Mouse (Mus musculus): ENCODE measurements at regions not wholly inside any gene's neighbourhood (a gene's known extent, or its start where the extent isn't known, plus 50 kb on each side); places are given as distances from the start of the nearest gene placed in this dataset.
A peak's percentile ranks its signal among the peaks of the same experiment; 100 is the strongest.

DNA sequence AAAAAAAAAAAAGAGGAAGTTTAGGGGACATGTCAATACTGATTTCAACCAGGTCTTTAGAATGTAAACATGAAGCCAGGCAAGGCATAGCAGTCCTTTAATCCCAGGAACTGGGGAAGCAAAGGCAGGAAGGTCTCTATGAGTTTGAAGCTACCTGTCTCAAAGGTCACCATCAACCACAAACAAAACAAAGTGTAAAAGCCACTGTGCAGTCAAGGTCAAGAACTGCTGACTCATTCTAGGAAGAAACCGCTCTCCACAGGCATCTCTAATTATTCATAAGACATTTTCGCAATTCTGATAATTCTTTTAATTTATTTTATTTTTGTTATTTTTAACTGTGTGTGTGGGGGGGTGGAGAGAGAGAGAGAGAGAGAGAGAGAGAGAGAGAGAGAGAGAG lies 364.0 kb downstream of the Cntnap4 start:
- DNase-seq = no peak
- intact Hi-C loops (cut with DNase I) = no loop called here

DNA sequence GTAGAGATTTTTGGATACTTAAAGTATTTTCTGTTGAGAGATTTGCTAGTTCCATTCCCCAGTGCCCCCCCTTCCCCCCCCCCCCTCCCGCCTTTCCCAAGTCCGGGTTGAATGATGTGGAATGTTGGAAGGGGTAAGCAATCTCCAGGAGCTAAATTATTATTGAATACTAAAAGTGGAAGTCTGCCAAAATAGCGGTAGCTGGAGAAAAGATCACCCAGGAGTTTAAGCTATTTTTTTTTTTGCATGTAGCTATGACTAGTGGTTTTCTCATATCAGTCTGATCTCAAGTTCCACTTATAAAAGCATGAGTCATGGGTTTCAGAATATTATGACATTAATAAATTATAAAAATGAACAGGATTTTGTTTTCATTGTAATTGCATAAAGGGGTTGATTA lies 365.6 kb downstream of the Cntnap4 start:
- no peak for DNase-seq

DNA sequence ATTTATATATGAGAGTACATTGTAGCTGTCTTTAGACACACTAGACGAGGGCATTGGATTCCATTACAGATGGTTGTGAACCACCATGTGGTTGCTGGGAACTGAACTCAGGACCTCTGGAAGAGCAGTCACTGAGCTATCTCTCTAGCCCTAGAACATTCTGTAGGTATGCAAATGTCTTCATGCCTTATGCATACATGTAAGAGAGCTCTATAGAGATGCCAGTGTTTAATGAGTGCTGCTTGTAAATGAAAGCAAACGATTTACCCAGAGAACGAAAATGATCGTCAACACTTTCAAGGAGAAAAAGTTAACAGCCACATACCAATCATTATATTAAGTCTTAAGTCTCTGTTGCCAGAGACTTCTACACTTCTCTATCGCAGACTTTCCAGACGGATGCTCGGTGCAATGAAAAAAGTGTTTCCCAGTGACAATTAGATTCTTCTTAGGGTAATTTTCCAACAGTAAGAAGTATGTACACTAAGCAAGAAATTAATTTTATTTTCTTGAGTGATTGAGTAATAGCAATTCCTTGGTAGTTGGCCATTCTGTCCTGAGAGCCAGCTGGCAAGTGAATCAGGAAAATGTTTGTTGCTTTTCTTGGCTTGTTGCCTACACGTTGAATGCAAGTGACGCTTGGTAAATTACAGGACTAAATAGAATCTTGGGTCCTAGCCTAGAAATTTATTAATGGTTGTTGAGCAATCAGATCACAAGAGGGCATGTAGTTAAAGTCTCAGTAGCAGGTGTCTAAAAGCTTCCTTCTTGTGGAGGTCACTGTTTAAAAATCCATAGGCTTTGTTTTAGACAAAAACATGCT lies 366.3 kb downstream of the Cntnap4 start:
- DNase-seq = peak; percentile 57
- intact Hi-C loops (cut with DNase I) = no loop called here

More for the DNA sequence above, 365.6 kb downstream of the Cntnap4 start:
- intact Hi-C loops (cut with DNase I) = no loop called here

DNA sequence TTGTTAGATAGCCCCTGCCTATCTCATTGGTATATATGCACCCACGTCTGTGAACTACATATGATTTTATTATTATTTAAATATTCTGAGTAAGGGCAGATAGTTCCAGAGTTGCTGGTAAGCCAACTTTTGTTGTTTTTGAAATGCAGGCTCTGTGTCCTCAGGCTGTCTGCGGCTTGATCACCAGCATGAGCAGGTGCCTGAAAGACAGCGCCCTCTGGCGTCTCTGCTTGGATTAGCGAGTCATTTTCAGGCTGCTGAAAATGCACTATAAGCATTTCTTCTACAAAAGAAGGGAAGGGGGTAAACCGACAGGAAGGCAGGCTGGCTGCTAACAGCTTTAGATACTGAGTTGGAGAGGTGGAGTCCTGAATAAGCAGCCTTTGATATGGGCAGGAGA lies 402.6 kb downstream of the Cntnap4 start:
- intact Hi-C loops (cut with DNase I) = loop anchor here (5.0 to 10.0 kb wide), 2 partner anchors 400 to 928 kb away; partner anchors contain the start of gene Cntnap4
- DNase-seq = peak; percentile 82

DNA sequence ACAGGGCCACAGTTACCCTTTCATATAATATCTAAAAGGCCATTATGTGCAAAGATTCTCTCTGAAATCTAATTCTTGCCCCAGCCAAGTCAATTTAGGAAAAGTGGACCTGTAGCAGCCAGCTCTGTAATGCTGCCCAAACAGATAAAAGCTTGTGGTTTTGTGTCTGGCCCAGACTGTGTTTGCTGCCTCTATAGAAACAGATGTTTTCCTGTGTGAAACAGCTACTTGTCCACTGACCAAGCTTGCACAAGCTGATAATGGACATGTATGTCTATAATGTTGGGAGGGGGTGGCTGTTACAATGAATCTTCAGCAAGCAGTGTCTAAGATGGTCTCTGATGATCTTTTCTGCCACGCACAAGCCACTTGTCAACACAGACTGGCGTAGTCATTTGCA lies 405.9 kb downstream of the Cntnap4 start:
- intact Hi-C loops (cut with DNase I) = loop anchor here (10.0 kb wide), 1 partner anchor 931 kb away; no protein-coding TSS in a partner anchor

DNA sequence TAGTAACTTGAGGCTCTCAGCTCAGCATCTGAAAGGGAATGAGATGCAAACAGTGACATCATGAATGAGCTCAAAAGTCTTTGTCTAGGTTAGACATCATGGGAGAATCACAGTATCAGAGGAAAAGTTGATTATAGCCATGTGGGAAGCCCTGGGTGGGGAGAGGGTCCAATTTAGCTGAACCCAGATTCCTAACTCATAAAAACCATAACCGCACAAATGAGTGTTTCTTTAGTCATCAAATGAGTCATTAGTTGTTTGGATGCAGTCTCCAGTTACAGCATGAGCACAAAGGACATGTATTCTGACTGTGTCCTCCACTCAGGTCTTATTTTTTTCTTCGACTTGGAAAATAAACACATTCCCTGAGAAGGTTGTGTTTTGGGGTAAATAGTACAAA lies 406.5 kb downstream of the Cntnap4 start:
- intact Hi-C loops (cut with DNase I) = loop anchor here (10.0 kb wide), 1 partner anchor 932 kb away; no protein-coding TSS in a partner anchor
- no peak for DNase-seq

More for the DNA sequence above, 405.9 kb downstream of the Cntnap4 start:
- no peak for DNase-seq

DNA sequence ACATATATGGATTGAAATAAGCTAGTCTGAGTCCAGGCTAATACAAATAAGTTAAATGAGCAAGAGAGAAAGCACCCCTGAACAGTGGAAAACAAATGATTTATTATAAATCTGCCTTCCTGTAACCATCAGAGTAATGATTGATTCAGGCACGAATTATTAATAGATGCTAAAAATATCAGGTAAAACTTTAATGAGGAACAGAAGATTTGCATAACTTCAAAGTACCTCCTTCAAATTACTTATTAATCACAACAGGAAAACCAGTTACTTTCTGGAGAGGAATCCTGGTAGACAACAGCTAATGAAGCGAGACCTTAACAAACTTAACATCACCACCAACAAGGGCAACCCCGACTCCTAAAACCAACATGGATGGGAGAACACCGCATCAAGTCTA lies 423.9 kb downstream of the Cntnap4 start:
- intact Hi-C loops (cut with DNase I) = no loop called here
- no peak for DNase-seq

DNA sequence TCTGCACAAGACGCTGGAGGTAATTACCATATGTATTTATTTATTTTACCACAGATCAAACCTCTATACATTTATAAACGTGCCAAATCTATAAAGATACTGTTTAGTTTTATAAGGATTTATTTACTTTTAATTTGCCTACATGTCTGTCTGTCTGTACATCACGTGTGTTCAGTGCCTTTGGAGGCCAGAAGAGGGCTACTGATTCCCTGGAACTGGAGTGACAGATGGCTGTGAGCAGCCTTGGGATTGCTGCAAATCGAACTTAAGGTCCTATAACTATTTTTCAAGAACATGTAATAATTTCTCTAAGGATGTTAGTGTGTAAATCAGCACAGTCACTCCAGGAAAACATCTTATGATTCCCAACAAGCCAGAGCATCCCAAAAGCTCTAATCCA lies 437.5 kb downstream of the Cntnap4 start:
- peak; percentile 16 for DNase-seq
- intact Hi-C loops (cut with DNase I) = no loop called here

DNA sequence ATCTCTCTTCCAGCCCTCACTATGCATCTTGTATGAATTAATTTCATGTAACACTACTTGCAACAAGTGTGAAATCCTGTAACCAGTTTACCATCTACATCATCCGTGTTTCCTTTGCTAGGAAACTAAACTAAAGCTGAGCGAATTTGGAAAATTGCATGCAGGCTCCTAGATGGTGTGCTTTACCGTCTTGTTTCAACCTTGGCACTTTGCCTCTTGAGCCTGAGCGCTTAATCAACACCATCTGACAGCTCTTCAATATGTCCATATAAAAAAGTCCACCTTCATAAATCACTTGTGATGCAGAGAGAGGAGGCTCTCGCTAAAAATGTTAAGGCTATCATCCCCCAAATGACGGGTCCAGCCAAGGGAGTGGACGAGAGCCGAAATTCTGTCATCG lies 459.0 kb downstream of the Cntnap4 start:
- no peak for DNase-seq
- intact Hi-C loops (cut with DNase I) = no loop called here

DNA sequence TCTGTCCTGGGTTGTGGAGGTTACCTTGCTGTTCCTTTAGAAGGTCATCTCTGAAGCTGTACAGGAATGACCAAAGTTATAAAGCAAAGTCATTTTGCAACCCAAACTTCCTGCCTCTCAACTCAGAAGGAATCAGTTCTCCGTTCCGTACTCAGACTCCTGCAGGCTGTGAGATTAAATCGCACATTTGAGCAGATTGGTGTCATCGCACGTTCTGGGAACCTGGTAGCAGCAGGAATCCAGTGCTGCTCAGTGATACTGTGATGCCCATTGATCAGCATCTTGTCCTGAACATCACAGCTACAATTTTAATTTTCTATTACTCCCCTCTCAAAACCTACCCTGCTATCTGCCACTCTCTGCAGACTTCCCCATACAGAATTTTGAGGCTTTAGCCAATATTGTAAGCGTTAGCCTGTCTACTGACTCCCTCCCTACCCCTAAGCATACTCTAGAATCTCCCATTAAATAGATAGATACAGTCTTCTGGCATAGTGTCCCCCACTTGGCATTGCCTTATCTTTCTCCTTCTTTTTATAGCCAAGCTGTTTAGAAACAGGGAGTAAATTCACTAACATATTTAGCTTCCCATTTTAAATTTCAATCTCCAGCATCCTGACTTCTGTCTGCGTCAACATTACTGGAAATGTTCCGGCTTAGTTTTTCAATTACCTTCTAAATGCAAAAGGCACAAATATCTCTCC lies 482.1 kb downstream of the Cntnap4 start:
- no peak for DNase-seq
- intact Hi-C loops (cut with DNase I) = no loop called here

DNA sequence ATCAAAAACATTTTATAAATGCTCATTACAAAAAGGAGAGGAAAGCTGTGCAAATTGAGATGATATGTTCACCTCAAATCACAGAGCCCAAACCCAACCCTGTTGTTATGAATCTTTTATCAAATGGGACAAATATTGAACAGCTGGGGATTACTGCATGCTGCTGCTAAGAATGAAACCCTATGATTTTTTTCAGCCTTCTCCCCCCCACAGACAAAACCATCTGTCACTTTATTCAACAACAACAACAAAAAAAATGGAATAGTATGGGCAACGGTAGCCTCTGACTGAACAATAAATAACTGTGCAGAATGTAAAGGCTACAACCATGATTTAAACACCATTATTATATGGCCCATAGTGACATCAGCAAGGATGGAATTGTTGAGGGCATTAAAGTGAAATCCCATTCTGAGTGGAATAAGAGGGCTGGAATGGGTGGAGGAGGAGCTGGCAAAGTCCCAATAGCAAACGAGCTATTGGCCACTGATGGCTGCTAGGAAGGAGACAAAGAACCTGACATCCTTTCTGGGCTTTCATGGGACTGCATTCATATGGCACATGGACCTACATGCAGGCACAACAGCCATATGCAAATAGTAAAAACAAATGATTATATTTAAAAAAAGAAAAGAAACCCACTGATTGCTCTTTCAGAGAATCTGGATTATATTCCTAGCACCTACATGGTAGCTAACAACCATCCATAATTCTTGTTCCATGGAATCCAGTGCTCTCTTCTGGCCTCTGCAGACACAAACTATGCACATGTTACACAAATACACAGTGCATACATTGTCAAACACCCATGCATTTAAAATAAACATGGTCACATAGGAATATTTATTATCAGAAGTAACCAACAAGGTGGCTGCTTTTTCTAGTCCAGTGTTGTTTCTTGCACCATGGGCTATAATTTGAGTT lies 495.7 kb downstream of the Cntnap4 start:
- peak; percentile 57 for DNase-seq
- intact Hi-C loops (cut with DNase I) = no loop called here

DNA sequence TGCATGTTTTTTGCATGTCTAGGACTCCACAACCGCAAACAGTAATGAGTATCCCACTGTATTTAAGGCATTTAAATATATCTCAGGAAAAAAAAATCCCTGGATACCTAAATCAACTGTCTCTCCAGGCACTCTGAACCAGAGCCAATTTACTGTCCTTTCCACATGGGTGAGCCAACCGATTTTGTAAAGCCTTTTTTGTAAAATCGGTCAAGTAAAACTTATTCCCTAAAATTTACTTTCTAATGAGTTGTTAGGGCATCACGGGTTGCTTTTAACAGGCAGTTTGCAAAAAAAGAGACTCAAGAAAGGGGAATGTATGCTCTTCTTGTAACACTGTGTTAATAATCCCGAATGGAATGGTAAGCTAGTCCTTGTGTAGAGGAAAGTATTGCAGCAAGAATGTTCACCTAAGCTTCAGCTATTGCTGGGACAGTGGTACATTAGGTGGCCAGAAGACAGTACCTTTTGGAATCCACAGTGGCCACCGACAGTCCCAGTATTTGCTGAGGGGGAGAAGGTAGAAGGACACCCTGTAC lies 496.4 kb downstream of the Cntnap4 start:
- intact Hi-C loops (cut with DNase I) = no loop called here
- DNase-seq = peak; percentile 10

DNA sequence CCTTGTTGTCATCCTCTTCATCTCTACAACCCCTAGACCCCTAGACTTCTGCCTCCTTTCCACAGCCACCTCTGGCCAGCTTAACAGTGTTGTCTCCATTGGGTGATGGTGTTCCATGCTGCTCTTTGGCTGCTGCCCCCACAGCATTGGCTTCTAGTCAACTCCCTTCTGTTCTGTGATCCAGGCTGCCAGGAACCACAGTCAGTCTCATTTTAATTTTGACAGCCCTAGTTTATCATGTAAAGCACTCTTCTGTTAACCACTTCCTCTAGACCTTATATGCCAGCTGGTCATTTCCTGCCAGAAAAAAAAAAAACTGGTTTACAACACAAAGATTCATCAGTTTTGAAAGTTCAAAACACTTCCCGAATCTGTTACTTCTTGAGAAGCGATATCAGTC lies 514.1 kb downstream of the Cntnap4 start:
- peak; percentile 61 for DNase-seq
- intact Hi-C loops (cut with DNase I) = no loop called here

DNA sequence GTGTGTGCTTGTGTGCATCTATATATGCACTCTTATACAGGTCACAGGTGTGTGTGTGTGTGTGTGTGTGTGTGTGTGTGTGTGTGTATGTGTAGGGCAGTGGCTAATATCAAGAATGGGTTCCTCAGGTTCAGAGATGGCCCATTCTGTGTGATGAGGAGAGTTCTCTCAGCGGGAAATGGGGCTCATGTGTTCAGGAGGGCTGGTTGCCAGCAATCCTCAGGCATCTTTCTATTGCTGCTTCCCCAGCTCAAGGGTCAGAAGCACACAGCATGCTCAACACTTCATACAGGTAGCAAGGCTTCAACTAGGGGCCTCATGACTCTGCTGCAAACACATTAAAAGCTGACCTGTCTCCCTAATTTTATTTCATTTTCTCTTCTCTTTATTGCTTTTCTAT lies 517.7 kb downstream of the Cntnap4 start:
- peak; percentile 53 for DNase-seq
- intact Hi-C loops (cut with DNase I) = no loop called here

DNA sequence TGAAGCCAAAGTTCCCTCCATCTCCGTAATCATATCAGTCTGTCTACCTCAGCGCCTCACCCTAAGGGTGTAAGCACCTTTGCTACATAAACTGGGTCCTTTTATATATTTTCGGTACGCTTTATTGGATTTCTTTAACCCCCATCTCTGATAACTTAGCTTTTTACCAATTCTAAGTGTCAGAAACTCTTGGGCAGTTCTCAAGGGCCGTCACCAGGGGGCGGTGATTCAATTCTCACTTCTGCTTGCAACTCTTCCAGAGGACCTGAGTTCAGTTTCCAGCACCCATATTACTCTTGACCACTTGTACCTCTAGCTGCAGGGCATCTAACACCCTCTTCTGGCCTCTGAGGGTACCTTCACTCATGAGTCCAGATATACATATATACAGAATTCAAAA lies 523.7 kb upstream of the Mon1b start:
- no peak for DNase-seq
- intact Hi-C loops (cut with DNase I) = no loop called here

DNA sequence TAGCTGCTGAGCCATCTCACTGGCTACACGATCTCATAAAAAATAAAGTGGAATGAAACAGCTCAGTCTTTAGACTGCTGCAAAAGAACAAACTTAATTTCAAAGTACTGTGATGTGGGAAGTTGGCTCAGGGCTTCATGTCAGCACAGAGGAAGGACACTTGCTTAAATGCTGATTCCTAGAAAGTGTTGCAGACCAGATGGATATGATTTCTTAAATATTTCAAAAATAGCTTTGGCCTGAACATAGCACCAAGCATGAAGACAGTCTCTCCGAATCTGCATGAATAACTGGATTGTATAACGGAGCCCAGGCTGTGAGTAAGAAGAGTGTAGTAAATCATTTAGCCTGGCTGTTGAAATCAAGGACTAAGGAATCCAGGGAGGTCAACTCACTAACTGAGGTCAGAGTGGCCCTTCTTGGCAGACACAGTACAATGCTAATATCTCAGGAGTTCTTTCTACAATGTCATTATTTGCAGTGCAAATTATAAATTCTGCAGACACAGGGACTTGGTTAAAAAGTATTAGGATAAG lies 521.2 kb upstream of the Mon1b start:
- DNase-seq = no peak
- intact Hi-C loops (cut with DNase I) = no loop called here

DNA sequence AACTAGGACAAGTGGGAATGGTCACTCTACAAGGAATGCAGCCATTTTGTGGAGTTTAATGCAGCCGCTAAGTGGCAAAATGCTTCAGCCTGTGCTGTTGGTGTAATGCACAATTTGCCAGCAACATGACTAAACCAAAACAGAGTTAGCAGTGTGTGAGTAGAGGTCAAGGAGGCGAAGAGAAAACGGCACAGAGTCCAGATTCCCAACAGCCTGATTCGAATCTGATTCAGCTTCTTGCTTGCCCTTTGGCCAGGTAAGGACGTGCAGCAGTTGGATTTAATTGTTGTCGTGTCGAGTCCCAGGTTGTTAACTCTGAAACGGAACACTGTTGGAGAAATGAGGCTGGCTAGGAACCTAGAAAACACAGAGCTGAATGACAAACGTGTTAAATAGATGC lies 518.1 kb upstream of the Mon1b start:
- intact Hi-C loops (cut with DNase I) = no loop called here
- no peak for DNase-seq

DNA sequence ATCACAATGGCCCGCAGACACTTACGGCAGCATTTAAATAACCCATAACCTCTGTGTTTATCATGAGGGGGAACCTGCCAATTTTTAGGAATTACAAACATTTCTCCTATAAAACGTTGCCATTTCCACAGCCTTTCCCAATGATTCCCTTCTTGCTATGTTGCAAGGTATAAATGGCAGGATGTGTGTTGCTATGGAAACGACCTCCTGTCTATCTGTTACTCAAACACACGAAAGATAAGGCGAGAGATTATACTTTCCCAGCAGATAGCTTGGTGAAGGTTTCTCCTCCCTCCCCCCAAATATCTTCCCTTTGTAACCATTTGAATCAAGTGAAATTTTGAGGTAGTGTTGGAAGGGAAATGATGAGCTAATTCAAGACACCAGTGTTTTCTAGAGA lies 509.8 kb upstream of the Mon1b start:
- DNase-seq = no peak
- intact Hi-C loops (cut with DNase I) = no loop called here

DNA sequence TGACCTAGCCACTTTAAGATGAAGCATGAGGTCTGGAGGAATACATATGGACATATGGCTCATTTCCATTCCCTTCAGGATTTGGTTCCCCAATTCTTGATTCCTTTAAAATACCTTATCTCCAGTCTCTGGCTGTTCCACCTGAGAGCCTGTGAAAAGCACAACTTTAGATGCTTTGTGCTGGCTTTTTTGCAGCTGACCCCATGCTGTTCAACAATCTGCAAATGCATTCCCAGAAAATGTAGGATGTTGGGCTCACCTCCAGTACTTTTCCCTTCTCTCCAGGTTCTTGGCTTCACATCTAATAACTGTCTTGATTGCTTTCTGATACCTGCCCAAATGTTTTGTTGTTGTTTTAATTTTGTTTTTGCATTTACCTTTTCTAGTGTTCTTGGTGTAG lies 498.0 kb upstream of the Mon1b start:
- no peak for DNase-seq
- intact Hi-C loops (cut with DNase I) = no loop called here

DNA sequence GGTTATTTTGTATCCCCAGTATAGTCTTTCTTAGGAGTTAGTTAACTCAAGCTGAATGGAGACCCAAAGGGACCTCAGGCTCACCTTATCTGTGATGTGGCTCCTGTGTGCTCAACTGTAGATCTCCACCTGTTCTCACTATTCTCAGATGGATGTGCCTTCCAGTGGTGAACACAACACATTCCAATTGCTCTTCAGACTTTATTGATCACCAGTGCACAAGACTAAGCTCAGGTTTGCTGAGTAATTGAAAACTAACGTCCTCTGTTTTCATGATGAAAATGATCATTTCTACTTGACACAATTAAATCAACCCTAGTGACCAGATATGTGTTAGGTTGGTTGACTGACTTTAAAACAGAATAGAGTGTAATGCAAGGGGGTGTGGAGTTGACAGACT lies 495.4 kb upstream of the Mon1b start:
- intact Hi-C loops (cut with DNase I) = no loop called here
- no peak for DNase-seq

DNA sequence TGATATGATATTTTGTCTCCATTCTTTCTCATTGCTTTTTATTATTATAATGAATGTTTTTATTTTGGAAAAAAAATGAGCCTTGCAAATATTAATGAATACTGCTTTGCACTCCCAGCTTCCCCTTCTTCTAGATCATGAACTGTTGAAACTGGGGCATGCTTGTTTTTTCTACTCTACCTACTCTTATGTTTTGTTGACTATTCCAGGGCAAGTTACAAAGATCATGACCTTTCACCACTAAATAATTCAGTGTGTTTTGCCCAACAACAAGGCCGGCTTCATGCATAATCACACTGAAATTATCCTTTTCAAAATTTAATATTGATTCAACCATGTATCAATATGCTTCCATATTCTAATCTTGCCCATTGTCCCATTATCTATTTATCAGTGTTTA lies 494.3 kb upstream of the Mon1b start:
- intact Hi-C loops (cut with DNase I) = no loop called here
- no peak for DNase-seq
